Mouse (Mus musculus) thymus, adult 2 months (tissue): ENCODE results near the gene Cfl1. TPM values are rescaled to one million over a fixed set of nuclear protein-coding genes. Genes with fewer than 3 reads are reported as not detected.

Source experiments
- DNase-seq: peaks from one replicate; pipeline ENCODE4 v3.0.0; 2021
- H3K27ac ChIP-seq: fragments of 200-500 bp; 2 replicates; pipeline ENCODE4 v1.5.1; 2012; ENCODE audit warnings: low read length, control low read depth; ENCODE audit not compliant: control insufficient read depth, insufficient read depth
- H3K27me3 ChIP-seq: fragments of 200-500 bp; 2 replicates; pipeline ENCODE4 v1.6.1; 2012; ENCODE audit warnings: mild to moderate bottlenecking, low read length, moderate library complexity, mixed read lengths; ENCODE audit not compliant: control insufficient read depth, insufficient read depth
- H3K36me3 ChIP-seq: fragments of 200-500 bp; 2 replicates; pipeline ENCODE4 v1.6.1; 2012; ENCODE audit warnings: mild to moderate bottlenecking, low read length, moderate library complexity; ENCODE audit not compliant: control insufficient read depth, insufficient read depth
- H3K4me1 ChIP-seq: fragments of 200-500 bp; replicated peaks from 2 replicates; pipeline ENCODE4 v1.6.1; 2012; ENCODE audit warnings: low read length; ENCODE audit not compliant: control insufficient read depth, insufficient read depth
- H3K4me3 ChIP-seq: fragments of 200-500 bp; 2 replicates; pipeline ENCODE4 v1.5.1; 2012; ENCODE audit warnings: mild to moderate bottlenecking, low read length, control low read depth, moderate library complexity; ENCODE audit not compliant: control insufficient read depth, insufficient read depth
- CTCF ChIP-seq: fragments of 200-500 bp; IDR thresholded peaks from 2 replicates; pipeline ENCODE4 v1.5.1; 2012; ENCODE audit warnings: mild to moderate bottlenecking, control low read depth, low read length, moderate library complexity, borderline replicate concordance; ENCODE audit not compliant: control insufficient read depth, poor library complexity, insufficient read depth; ENCODE audit errors: extremely low read depth
- POLR2A ChIP-seq: fragments of 200-500 bp; IDR thresholded peaks from 2 replicates; pipeline ENCODE4 v1.6.1; 2012; ENCODE audit warnings: mild to moderate bottlenecking, low read length, control low read depth, moderate library complexity; ENCODE audit not compliant: control insufficient read depth, poor library complexity, insufficient read depth; ENCODE audit errors: extremely low read depth
- whole genome bisulfite sequencing: fragments of 180-500 bp; shearing (Covaris S2); methylation state at CpG from one replicate; pipeline ENCODE4 v1.1.7; 2018; 5-methylcytosine and 5-hydroxymethylcytosine counted together
- polyA plus RNA-seq: library from polyadenylated mRNA; depleted of rRNA; stranded (reverse); fragments of >200 nt; gene quantifications from 2 replicates; pipeline ENCODE4 v1.2.3, GENCODE M21; 2012; rRNA removed

Gene Cfl1
- 1,557 and 1,580 TPM in 2 replicates for polyA plus RNA-seq

DNA sequence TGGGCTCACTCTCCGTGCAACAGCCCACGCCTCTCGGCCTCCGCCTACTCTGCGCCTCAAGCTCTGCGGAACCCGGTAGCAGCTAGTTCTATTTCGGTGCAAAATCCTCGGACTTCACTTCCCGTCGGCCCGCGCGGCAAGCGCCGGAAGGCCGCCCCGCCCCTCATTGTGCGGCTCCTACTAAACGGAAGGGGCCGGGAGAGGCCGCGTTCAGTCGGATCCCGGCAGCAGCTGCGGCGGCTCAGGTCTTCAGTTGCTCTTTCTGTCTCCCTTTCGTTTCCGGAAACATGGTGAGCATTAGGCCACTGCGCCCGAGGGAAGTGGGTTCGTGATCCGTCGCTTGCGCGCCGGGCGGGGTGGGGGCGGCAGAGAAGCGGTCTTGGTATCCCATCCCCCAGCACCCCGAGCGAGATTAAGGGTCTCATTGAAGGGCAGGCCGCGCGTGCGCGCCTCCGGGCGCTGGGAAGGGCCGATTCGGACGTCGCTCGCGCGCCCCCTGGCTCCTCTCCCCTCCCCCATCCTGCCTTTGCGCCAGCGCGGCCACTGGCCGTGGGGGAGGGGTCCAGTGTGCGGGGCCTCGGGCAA lies at the start of gene Cfl1:
Cfl1 (plus strand) TSS at position 143 of the 585 bp plus-strand sequence.
- Histone ChIP-seq H3K27ac (peak within 1 kb of the TSS; percentile 90), H3K27me3 (no peaks in the 10 kb centered on the region), H3K4me1 (peaks cover 20% of the 10 kb centered on the region), H3K36me3 (peaks cover 27% of the 10 kb centered on the region), H3K4me3 (peak within 1 kb of the TSS; percentile 97)
- under 1% methylated on average over 62 of the region's 62 CpGs for WGBS
- TF ChIP-seq CTCF: peak; percentile 53; the same call in 1 of the 2 replicates
- peak; percentile 99 for TF ChIP-seq POLR2A
- DNase-seq: peak; percentile 97

DNA sequence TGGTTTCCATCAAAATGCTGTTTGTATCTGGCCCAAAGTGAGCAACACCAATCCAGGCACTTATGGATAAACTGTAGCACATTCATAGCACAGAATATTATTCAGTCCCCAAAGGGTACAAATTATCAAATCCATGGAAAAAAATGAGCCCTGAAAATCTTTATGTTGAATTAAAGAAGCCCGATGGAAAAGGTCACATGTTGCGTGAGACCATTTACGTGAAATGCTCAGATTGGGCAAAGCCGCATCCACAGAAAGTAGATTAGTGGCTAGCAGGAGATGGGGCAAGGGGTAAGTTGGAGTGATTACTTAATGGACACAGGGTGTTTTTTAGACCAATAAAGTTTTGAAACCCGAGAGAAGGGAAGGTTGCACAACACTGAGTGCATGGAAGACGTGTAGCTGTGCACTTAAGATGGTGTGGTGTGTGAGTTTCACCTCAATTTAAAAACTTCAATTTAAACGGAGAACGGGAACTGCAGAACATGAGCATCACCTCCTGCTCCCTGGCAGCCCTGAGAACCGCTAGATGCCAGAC lies 45.8 kb upstream of the Cfl1 start:
- H3K4me3 ChIP-seq: no peak overlapping the region
- WGBS: 74% methylated on average over 9 of the region's 9 CpGs
- peaks cover 20% of the 10 kb centered on the region for H3K4me1 ChIP-seq
- no peak overlapping the region for H3K27ac ChIP-seq
- TF ChIP-seq POLR2A (no peak), CTCF (no peak)
- no peak for DNase-seq
- H3K36me3 ChIP-seq: no peaks in the 10 kb centered on the region
- H3K27me3 ChIP-seq: peaks cover 14% of the 10 kb centered on the region

DNA sequence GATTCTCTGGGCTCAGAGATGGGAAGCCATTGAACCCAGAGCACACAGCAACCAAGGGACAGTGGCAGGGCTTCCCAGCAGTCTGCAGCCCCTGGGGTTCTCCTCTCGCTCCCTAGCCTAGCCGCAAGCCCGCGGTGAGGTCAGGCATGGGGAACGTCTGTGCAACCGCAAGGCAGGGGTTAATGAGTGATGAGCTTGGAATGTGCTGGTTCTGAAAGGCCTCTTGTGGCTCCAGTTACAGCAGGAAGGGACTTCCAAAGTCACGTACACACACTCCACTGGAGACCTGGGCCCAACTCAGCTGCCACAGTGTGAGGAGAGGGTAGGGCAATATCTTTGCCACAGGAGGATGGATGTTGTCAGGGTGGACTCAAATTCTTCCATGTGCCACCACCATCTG lies 45.3 kb upstream of the Cfl1 start:
- 71% methylated on average over 7 of the region's 7 CpGs for WGBS
- no peak for TF ChIP-seq CTCF
- TF ChIP-seq POLR2A: no peak
- H3K27me3 ChIP-seq: peaks cover 14% of the 10 kb centered on the region
- H3K4me1 ChIP-seq: peaks cover 20% of the 10 kb centered on the region
- no peaks in the 10 kb centered on the region for H3K36me3 ChIP-seq
- no peak for DNase-seq
- no peak overlapping the region for H3K4me3 ChIP-seq
- no peak overlapping the region for H3K27ac ChIP-seq

DNA sequence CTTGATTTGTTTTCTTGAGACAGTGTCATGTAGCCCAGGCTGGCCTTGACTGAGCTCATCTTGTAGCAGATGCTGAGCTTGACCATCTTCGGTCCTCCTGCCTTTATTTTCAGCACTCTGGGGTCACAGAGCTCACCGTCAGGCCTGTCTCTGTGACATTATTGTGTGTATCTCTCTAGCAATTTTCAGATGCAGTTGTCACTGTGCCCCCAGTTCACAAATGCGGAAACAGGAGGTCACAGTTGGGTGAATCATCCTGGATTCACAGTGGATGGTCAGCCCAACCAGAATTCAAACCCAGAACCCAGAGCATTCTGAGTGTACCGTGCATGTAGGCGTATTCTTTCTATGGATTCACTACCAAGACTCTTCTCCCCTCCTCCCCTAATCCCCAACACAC lies 44.5 kb upstream of the Cfl1 start:
- Histone ChIP-seq H3K36me3 (no peaks in the 10 kb centered on the region), H3K4me1 (peaks cover 20% of the 10 kb centered on the region), H3K27ac (no peak overlapping the region), H3K27me3 (peaks cover 14% of the 10 kb centered on the region), H3K4me3 (no peak overlapping the region)
- 96% methylated on average over 5 of the region's 5 CpGs for WGBS
- DNase-seq: no peak
- TF ChIP-seq CTCF: no peak
- TF ChIP-seq POLR2A: no peak

DNA sequence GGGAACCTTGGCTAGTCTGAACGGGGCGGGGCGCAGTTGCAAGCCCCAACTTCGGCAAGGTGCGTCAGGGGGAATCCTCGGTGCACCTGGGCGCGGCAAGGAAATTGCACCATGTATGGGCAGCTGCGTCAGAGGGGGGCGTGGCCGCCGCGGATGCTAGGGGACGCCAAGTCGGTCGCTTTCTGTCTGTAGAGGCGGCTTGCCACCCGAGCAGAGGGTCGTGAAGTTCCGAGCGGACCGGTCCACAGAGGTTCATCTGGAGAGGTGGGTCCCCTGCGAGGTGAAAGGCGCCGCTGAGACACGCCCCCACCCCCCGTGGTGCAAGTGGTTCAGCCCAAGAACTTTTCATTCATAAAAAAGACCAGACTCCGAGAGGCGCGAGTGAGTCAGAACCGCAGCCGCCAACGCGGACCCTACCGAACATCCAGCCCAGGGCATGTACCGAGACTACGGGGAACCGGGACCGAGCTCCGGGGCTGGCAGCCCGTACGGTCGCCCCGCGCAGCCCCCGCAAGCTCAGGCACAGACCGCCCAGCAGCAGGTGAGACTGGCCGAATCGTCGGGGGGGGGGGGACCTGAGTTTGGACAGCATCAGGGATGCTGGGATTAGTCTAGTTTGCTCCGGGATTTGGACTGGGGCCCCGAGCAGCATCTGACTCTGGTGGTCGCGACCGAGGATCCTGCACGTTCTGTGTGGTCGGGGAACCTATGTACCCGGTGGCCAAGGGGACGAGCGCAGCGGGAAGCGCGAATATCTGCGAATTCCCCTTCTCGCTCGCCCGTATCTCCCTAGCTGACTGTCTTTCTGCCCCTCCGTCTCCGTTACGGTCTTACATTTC lies 42.5 kb upstream of the Cfl1 start, which contains the start of gene Fosl1:
Fosl1 (plus strand) TSS at position 33 of the 839 bp plus-strand sequence.
- H3K27ac ChIP-seq: no peak within 1 kb of the TSS
- H3K27me3 ChIP-seq: peaks cover 14% of the 10 kb centered on the region
- DNase-seq: peak; percentile 85
- H3K36me3 ChIP-seq: no peaks in the 10 kb centered on the region
- WGBS: under 1% methylated on average over 70 of the region's 70 CpGs
- TF ChIP-seq POLR2A (no peak), CTCF (no peak)
- peak within 1 kb of the TSS; percentile 42 for H3K4me3 ChIP-seq
- peaks cover 20% of the 10 kb centered on the region for H3K4me1 ChIP-seq

DNA sequence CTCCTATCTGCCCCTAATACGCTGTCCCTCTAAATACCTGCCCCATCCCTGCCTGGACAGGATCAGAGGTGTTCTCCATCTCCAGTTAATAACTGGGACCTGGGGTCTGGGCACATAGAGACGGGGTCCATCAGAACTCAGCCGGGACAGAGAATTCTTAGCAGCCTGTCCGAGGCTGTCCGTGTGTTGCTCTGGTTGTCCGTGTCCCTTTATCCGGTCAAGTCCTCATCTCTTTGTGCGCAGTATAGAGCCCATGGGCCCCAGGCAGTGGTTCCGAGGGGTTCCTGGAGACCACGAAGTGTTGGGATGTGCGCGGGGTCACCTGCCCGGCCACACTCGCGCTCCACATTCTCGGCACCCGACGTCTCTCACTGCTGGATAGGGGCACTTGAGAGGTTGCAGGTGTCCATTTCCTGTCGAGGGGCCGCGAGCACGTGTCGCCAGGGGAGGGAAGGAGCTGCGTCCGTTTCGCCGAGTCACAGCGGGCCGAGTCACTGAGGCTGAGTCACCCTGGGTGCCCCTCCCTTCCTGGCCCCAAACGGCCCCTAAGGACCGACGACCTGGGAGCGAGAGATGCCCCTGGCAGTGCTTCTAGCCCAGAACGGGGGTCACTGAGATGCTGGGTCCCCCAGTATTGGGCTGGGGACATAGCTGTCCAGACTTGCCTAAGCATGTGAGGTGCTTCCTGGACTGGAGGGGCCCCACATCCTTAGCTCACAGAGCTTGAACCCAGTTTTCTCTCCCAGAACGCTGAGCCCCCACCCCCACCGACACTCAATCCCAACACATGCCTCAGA lies 41.7 kb upstream of the Cfl1 start:
- 3% methylated on average over 36 of the region's 36 CpGs for WGBS
- H3K36me3 ChIP-seq: no peaks in the 10 kb centered on the region
- H3K4me1 ChIP-seq: peaks cover 20% of the 10 kb centered on the region
- no peak for DNase-seq
- H3K4me3 ChIP-seq: peak overlapping the region; percentile 42; the same call in 1 of the 2 replicates
- H3K27me3 ChIP-seq: peaks cover 14% of the 10 kb centered on the region
- H3K27ac ChIP-seq: no peak overlapping the region
- TF ChIP-seq POLR2A (no peak; the same call in 1 of the 2 replicates), CTCF (no peak)
